Mouse (Mus musculus): ENCODE data around the gene Prkca.

- TF ChIP-seq CTCF (IDR thresholded peaks at IDR 0.05; ENCODE audit: control insufficient read depth, insufficient read depth, insufficient read length) (no peak), FOSL1 (IDR thresholded peaks at IDR 0.05; ENCODE audit: insufficient read depth, low read length, poor library complexity, severe bottlenecking) (no peak)
These were observed 19.2 kb upstream of the Prkca start for GRCm38 (mm10) chr11:108362965-108363364.
